Mouse (Mus musculus): Measurements from ENCODE around the gene Gadd45g. TPM values are rescaled to one million over a fixed set of nuclear protein-coding genes. Genes with fewer than 3 reads are reported as not detected.

Gene Gadd45g
- polyA plus RNA-seq, 1 experiment, result 180 TPM

GRCm38 (mm10) chr13:51852560-51853190 is 6.2 kb downstream of the Gadd45g start:
- H3K4me3 ChIP-seq (ENCODE audit: insufficient read depth, poor library complexity, severe bottlenecking), result no peak overlapping the region
- peaks cover 8% of the 10 kb centered on the region for H3K79me3 ChIP-seq (ENCODE audit: low read depth)
- H3ac ChIP-seq (ENCODE audit: control insufficient read depth, insufficient read length, low read depth), result peak overlapping the region; percentile 51
- H3K27me3 ChIP-seq (ENCODE audit: control insufficient read depth, insufficient read depth, insufficient read length), result no peaks in the 10 kb centered on the region
- peaks cover 10% of the 10 kb centered on the region for H3K79me2 ChIP-seq (ENCODE audit: control insufficient read depth, insufficient read depth)
- TF ChIP-seq USF1 (IDR thresholded peaks at IDR 0.05; ENCODE audit: low read depth) (peak; percentile 45), CTCF (IDR thresholded peaks at IDR 0.05; ENCODE audit: control insufficient read depth, insufficient read depth, insufficient read length) (no peak), MYOD1 (IDR thresholded peaks at IDR 0.05; ENCODE audit: control insufficient read depth, insufficient read length, low read depth) (peak; percentile 30), FOSL1 (IDR thresholded peaks at IDR 0.05; ENCODE audit: insufficient read depth, low read length, poor library complexity, severe bottlenecking) (no peak), CEBPB (IDR thresholded peaks at IDR 0.05; ENCODE audit: low read depth) (no peak), MAX (IDR thresholded peaks at IDR 0.05) (no peak), MYOG (IDR thresholded peaks at IDR 0.05; ENCODE audit: control insufficient read depth, extremely low read depth, insufficient read length) (no peak)
- H3K36me3 ChIP-seq (ENCODE audit: control insufficient read depth, insufficient read depth), result peaks cover 9% of the 10 kb centered on the region

DNA sequence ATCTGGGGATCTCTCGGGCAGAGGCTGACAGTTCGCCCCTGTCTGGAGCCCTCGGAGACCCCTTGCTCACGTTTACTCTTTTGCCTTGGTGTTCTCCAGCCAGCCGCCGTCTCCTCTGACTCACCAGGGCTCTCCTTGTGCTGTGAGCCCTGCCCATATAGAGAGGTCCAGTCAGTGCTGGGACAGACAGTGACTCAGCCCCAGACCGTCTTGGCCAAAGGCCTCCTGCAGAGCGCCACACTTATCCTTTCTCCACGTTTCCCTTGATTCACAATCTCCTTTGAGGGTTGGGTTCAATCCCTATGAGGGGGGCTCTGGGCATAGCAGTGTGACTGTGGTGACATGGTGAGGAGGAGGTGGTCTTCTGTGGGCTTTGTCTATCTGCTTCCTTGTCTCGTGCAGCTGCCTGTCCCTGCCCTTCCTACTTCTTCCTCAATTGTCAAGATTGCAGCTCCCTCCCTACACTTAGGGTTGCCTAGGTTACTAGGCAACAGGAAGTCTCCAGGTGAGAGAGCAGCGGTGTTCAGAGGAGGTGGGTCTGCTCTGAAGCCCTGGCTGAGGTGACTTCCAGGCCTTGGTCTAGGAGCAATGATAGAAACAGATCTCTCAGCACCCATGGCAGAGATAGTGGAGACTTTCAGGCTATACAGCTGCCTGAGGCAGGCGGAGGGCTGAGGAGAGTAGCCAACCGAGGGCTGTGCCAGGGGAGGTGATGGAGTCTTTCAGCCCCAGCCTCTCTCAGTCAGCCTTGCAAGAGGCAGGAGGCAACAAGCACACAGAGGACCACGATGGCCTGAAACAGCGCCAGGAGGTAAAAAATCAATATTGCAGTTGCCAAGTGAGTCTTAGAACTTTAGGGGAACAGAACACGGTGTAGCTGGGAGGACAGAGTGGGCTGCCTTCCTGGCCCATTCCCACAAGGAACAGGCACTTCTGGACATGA is 7.1 kb downstream of the Gadd45g start:
- peaks cover under 1% of the 10 kb centered on the region for H3K36me3 ChIP-seq (ENCODE audit: control insufficient read depth, insufficient read depth)
- H3K79me3 ChIP-seq (ENCODE audit: low read depth), result no peaks in the 10 kb centered on the region
- H3K79me2 ChIP-seq (ENCODE audit: control insufficient read depth, insufficient read depth), result peaks cover 1% of the 10 kb centered on the region
- no peak overlapping the region for H3K4me3 ChIP-seq (ENCODE audit: insufficient read depth, poor library complexity, severe bottlenecking)
- TF ChIP-seq MAX (IDR thresholded peaks at IDR 0.05) (peak; percentile 80), USF1 (IDR thresholded peaks at IDR 0.05; ENCODE audit: low read depth) (no peak), FOSL1 (IDR thresholded peaks at IDR 0.05; ENCODE audit: insufficient read depth, low read length, poor library complexity, severe bottlenecking) (peak; percentile 82), MYOD1 (IDR thresholded peaks at IDR 0.05; ENCODE audit: control insufficient read depth, insufficient read length, low read depth) (peak; percentile 37)
- peak overlapping the region; percentile 33 for H3ac ChIP-seq (ENCODE audit: control insufficient read depth, insufficient read length, low read depth)
- no peaks in the 10 kb centered on the region for H3K27me3 ChIP-seq (ENCODE audit: control insufficient read depth, insufficient read depth, insufficient read length)

DNA sequence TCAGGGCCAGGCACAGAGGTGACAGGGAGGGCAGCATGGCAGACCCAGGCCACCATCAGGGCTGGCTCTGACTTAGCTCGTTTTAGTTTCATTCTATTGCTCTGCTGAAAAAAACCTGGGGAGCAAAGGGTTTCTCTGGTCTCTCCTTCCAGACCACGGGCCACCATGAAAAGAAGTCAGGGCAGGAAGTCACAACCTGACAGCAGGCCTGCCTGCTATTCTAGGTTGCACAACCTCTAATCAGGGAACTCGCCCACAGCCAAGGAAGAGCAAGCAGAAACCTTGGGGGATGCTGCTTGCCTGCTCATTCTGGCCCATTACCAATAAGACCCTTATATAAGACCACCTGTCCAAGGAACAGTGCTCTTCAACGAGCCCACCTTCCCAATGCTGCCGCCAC is 9.1 kb downstream of the Gadd45g start:
- Histone ChIP-seq H3ac (ENCODE audit: control insufficient read depth, insufficient read length, low read depth) (no peak overlapping the region), H3K79me2 (ENCODE audit: control insufficient read depth, insufficient read depth) (no peaks in the 10 kb centered on the region), H3K79me3 (ENCODE audit: low read depth) (no peaks in the 10 kb centered on the region), H3K4me3 (ENCODE audit: insufficient read depth, poor library complexity, severe bottlenecking) (no peak overlapping the region), H3K27me3 (ENCODE audit: control insufficient read depth, insufficient read depth, insufficient read length) (no peaks in the 10 kb centered on the region), H3K36me3 (ENCODE audit: control insufficient read depth, insufficient read depth) (no peaks in the 10 kb centered on the region)
- no peak for TF ChIP-seq MAX (IDR thresholded peaks at IDR 0.05)
- no peak for TF ChIP-seq MYOG (IDR thresholded peaks at IDR 0.05; ENCODE audit: control insufficient read depth, extremely low read depth, insufficient read length)
- no peak for TF ChIP-seq MYOD1 (IDR thresholded peaks at IDR 0.05; ENCODE audit: control insufficient read depth, insufficient read length, low read depth)
- TF ChIP-seq CEBPB (IDR thresholded peaks at IDR 0.05; ENCODE audit: low read depth), result no peak
- TF ChIP-seq FOSL1 (IDR thresholded peaks at IDR 0.05; ENCODE audit: insufficient read depth, low read length, poor library complexity, severe bottlenecking), result no peak
- no peak for TF ChIP-seq USF1 (IDR thresholded peaks at IDR 0.05; ENCODE audit: low read depth)

- H3K79me2 ChIP-seq (ENCODE audit: control insufficient read depth, insufficient read depth), result no peaks in the 10 kb centered on the region
- TF ChIP-seq CEBPB (IDR thresholded peaks at IDR 0.05; ENCODE audit: low read depth), result no peak
- no peak for TF ChIP-seq USF1 (IDR thresholded peaks at IDR 0.05; ENCODE audit: low read depth)
- no peaks in the 10 kb centered on the region for H3K36me3 ChIP-seq (ENCODE audit: control insufficient read depth, insufficient read depth)
Measured at GRCm38 (mm10) chr13:51857156-51857555, 10.7 kb downstream of the Gadd45g start.

DNA sequence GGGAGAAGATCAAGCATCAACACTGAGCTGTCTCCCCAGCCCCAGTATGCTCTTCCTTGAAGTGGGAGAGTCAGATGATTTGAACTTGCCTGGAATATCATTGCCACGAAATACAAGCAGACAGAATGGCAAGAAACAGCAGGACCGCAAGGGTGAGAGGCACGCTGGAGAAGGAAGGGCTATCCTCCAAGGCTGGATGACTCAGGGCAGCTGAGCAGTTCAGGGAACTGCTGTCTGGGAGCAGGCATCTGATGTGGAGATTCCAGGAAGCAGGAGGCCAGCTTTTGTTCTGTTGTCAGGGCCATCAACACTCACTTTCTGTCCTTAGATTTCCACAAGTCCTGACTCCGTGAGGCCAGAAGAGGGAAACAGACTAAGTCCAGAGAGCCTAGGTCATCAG is 12.0 kb downstream of the Gadd45g start:
- no peak for TF ChIP-seq CTCF (IDR thresholded peaks at IDR 0.05; ENCODE audit: control insufficient read depth, insufficient read depth, insufficient read length)
- TF ChIP-seq MYOG (IDR thresholded peaks at IDR 0.05; ENCODE audit: control insufficient read depth, extremely low read depth, insufficient read length), result no peak
- no peak for TF ChIP-seq MYOD1 (IDR thresholded peaks at IDR 0.05; ENCODE audit: control insufficient read depth, insufficient read length, low read depth)
- no peak for TF ChIP-seq FOSL1 (IDR thresholded peaks at IDR 0.05; ENCODE audit: insufficient read depth, low read length, poor library complexity, severe bottlenecking)
- TF ChIP-seq CEBPB (IDR thresholded peaks at IDR 0.05; ENCODE audit: low read depth), result no peak
- no peak overlapping the region for H3K4me3 ChIP-seq (ENCODE audit: insufficient read depth, poor library complexity, severe bottlenecking)
- no peaks in the 10 kb centered on the region for H3K79me2 ChIP-seq (ENCODE audit: control insufficient read depth, insufficient read depth)
- no peaks in the 10 kb centered on the region for H3K79me3 ChIP-seq (ENCODE audit: low read depth)
- H3K27me3 ChIP-seq (ENCODE audit: control insufficient read depth, insufficient read depth, insufficient read length), result no peaks in the 10 kb centered on the region
- no peaks in the 10 kb centered on the region for H3K36me3 ChIP-seq (ENCODE audit: control insufficient read depth, insufficient read depth)
- H3ac ChIP-seq (ENCODE audit: control insufficient read depth, insufficient read length, low read depth), result no peak overlapping the region

More at GRCm38 (mm10) chr13:51857156-51857555, 10.7 kb downstream of the Gadd45g start:
- H3K4me3 ChIP-seq (ENCODE audit: insufficient read depth, poor library complexity, severe bottlenecking), result no peak overlapping the region
- no peak overlapping the region for H3ac ChIP-seq (ENCODE audit: control insufficient read depth, insufficient read length, low read depth)
- no peaks in the 10 kb centered on the region for H3K27me3 ChIP-seq (ENCODE audit: control insufficient read depth, insufficient read depth, insufficient read length)
- H3K79me3 ChIP-seq (ENCODE audit: low read depth), result no peaks in the 10 kb centered on the region
